Mouse (Mus musculus): Measurements from ENCODE around the gene Zic5. TPM values are rescaled to one million over a fixed set of nuclear protein-coding genes. Genes with fewer than 3 reads are reported as not detected.

The Zic5 gene
- polyA plus RNA-seq, 1 experiment from 2014 or later: 0.16 TPM

GRCm38 (mm10) chr14:122434039-122434438, 31.4 kb downstream of the Zic5 start:
- no peaks in the 10 kb centered on the region for H3K27me3 ChIP-seq (replicated peaks; ENCODE audit: control insufficient read depth, insufficient read depth, low read length)
- ATAC-seq (replicated peaks; ENCODE audit: low FRiP score) (no peak), DNase-seq (ENCODE audit: low spot score) (no peak)
- H3K4me1 ChIP-seq (replicated peaks; ENCODE audit: control insufficient read depth, insufficient read depth, low read length): no peaks in the 10 kb centered on the region
- no peaks in the 10 kb centered on the region for H3K9me3 ChIP-seq (ENCODE audit: control insufficient read depth, low read length)
- H3K4me3 ChIP-seq (ENCODE audit: low read depth, low read length): no peak overlapping the region
- no peak overlapping the region for H3K27ac ChIP-seq (ENCODE audit: low read depth, low read length)
- no peaks in the 10 kb centered on the region for H3K36me3 ChIP-seq (ENCODE audit: control insufficient read depth, insufficient read depth, low read length)
- H3K9ac ChIP-seq (ENCODE audit: low read depth, low read length): no peak overlapping the region
- 83% methylated on average over 10 of the region's 10 CpGs for WGBS
- no peak overlapping the region for H3K4me2 ChIP-seq

- Histone ChIP-seq H3K27ac (ENCODE audit: low read depth, low read length) (no peak overlapping the region), H3K4me1 (replicated peaks; ENCODE audit: control insufficient read depth, insufficient read depth, low read length) (no peaks in the 10 kb centered on the region), H3K36me3 (ENCODE audit: control insufficient read depth, insufficient read depth, low read length) (no peaks in the 10 kb centered on the region), H3K9me3 (ENCODE audit: control insufficient read depth, low read length) (no peaks in the 10 kb centered on the region), H3K9ac (ENCODE audit: low read depth, low read length) (no peak overlapping the region), H3K4me3 (ENCODE audit: low read depth, low read length) (no peak overlapping the region), H3K27me3 (replicated peaks; ENCODE audit: control insufficient read depth, insufficient read depth, low read length) (no peaks in the 10 kb centered on the region), H3K4me2 (no peak overlapping the region)
- ATAC-seq (replicated peaks; ENCODE audit: low FRiP score) (no peak), DNase-seq (ENCODE audit: low spot score) (no peak)
- 58% methylated on average over 3 of the region's 3 CpGs for WGBS
Observed at GRCm38 (mm10) chr14:122432558-122432957, 32.9 kb downstream of the Zic5 start.

GRCm38 (mm10) chr14:122427654-122428053, 37.8 kb downstream of the Zic5 start:
- H3K36me3 ChIP-seq (ENCODE audit: control insufficient read depth, insufficient read depth, low read length): no peaks in the 10 kb centered on the region
- H3K27me3 ChIP-seq (replicated peaks; ENCODE audit: control insufficient read depth, insufficient read depth, low read length): no peaks in the 10 kb centered on the region; the same call in 1 of the 2 replicates
- no peak overlapping the region for H3K4me2 ChIP-seq
- H3K9me3 ChIP-seq (ENCODE audit: control insufficient read depth, low read length): no peaks in the 10 kb centered on the region
- DNase-seq (ENCODE audit: low spot score): no peak
- no peak overlapping the region for H3K9ac ChIP-seq (ENCODE audit: low read depth, low read length)
- no peak overlapping the region for H3K27ac ChIP-seq (ENCODE audit: low read depth, low read length)
- ATAC-seq (replicated peaks; ENCODE audit: low FRiP score): no peak
- 79% methylated on average over 3 of the region's 3 CpGs for WGBS
- H3K4me1 ChIP-seq (replicated peaks; ENCODE audit: control insufficient read depth, insufficient read depth, low read length): no peaks in the 10 kb centered on the region
- H3K4me3 ChIP-seq (ENCODE audit: low read depth, low read length): no peak overlapping the region

- DNase-seq (ENCODE audit: low spot score) (no peak), ATAC-seq (replicated peaks; ENCODE audit: low FRiP score) (no peak)
- no peaks in the 10 kb centered on the region; the same call in 1 of the 2 replicates for H3K27me3 ChIP-seq (replicated peaks; ENCODE audit: control insufficient read depth, insufficient read depth, low read length)
- H3K27ac ChIP-seq (ENCODE audit: low read depth, low read length): no peak overlapping the region
- no peaks in the 10 kb centered on the region for H3K36me3 ChIP-seq (ENCODE audit: control insufficient read depth, insufficient read depth, low read length)
- H3K9me3 ChIP-seq (ENCODE audit: control insufficient read depth, low read length): no peaks in the 10 kb centered on the region
- H3K4me2 ChIP-seq: no peak overlapping the region
- no peak overlapping the region for H3K4me3 ChIP-seq (ENCODE audit: low read depth, low read length)
- H3K4me1 ChIP-seq (replicated peaks; ENCODE audit: control insufficient read depth, insufficient read depth, low read length): no peaks in the 10 kb centered on the region
- 75% methylated on average over 8 of the region's 8 CpGs for WGBS
- H3K9ac ChIP-seq (ENCODE audit: low read depth, low read length): no peak overlapping the region
Observed at GRCm38 (mm10) chr14:122427204-122427560, 38.3 kb downstream of the Zic5 start.

- no peaks in the 10 kb centered on the region for H3K4me1 ChIP-seq (replicated peaks; ENCODE audit: control insufficient read depth, insufficient read depth, low read length)
- ATAC-seq (replicated peaks; ENCODE audit: low FRiP score) (no peak), DNase-seq (ENCODE audit: low spot score) (no peak)
- no peak overlapping the region for H3K27ac ChIP-seq (ENCODE audit: low read depth, low read length)
- H3K4me3 ChIP-seq (ENCODE audit: low read depth, low read length): no peak overlapping the region
- no peak overlapping the region for H3K4me2 ChIP-seq
- H3K36me3 ChIP-seq (ENCODE audit: control insufficient read depth, insufficient read depth, low read length): no peaks in the 10 kb centered on the region
- H3K27me3 ChIP-seq (replicated peaks; ENCODE audit: control insufficient read depth, insufficient read depth, low read length): no peaks in the 10 kb centered on the region; the same call in 1 of the 2 replicates
- H3K9ac ChIP-seq (ENCODE audit: low read depth, low read length): no peak overlapping the region
- 66% methylated on average over 10 of the region's 10 CpGs for WGBS
- no peaks in the 10 kb centered on the region for H3K9me3 ChIP-seq (ENCODE audit: control insufficient read depth, low read length)
Observed at GRCm38 (mm10) chr14:122426529-122427203, 38.8 kb downstream of the Zic5 start.

- Histone ChIP-seq H3K27ac (ENCODE audit: low read depth, low read length) (no peak overlapping the region), H3K9me3 (ENCODE audit: control insufficient read depth, low read length) (no peaks in the 10 kb centered on the region), H3K36me3 (ENCODE audit: control insufficient read depth, insufficient read depth, low read length) (no peaks in the 10 kb centered on the region), H3K4me3 (ENCODE audit: low read depth, low read length) (no peak overlapping the region), H3K4me1 (replicated peaks; ENCODE audit: control insufficient read depth, insufficient read depth, low read length) (no peaks in the 10 kb centered on the region), H3K4me2 (no peak overlapping the region), H3K27me3 (replicated peaks; ENCODE audit: control insufficient read depth, insufficient read depth, low read length) (peaks cover 3% of the 10 kb centered on the region; the same call in 1 of the 2 replicates), H3K9ac (ENCODE audit: low read depth, low read length) (no peak overlapping the region)
- WGBS: 88% methylated on average over 3 of the region's 3 CpGs
- ATAC-seq (replicated peaks; ENCODE audit: low FRiP score) (no peak), DNase-seq (ENCODE audit: low spot score) (no peak)
Observed at GRCm38 (mm10) chr14:122424441-122424840, 41.0 kb downstream of the Zic5 start.

- Histone ChIP-seq H3K9ac (ENCODE audit: low read depth, low read length) (no peak overlapping the region), H3K9me3 (ENCODE audit: control insufficient read depth, low read length) (no peaks in the 10 kb centered on the region), H3K27me3 (replicated peaks; ENCODE audit: control insufficient read depth, insufficient read depth, low read length) (peaks cover 3% of the 10 kb centered on the region; the same call in 1 of the 2 replicates), H3K36me3 (ENCODE audit: control insufficient read depth, insufficient read depth, low read length) (no peaks in the 10 kb centered on the region), H3K4me3 (ENCODE audit: low read depth, low read length) (no peak overlapping the region), H3K4me2 (no peak overlapping the region), H3K27ac (ENCODE audit: low read depth, low read length) (no peak overlapping the region), H3K4me1 (replicated peaks; ENCODE audit: control insufficient read depth, insufficient read depth, low read length) (no peaks in the 10 kb centered on the region)
- DNase-seq (ENCODE audit: low spot score) (no peak), ATAC-seq (replicated peaks; ENCODE audit: low FRiP score) (no peak)
- 34% methylated on average over 4 of the region's 4 CpGs for WGBS
Observed at GRCm38 (mm10) chr14:122416166-122416771, 49.2 kb downstream of the Zic5 start.

- ATAC-seq (replicated peaks; ENCODE audit: low FRiP score): no peak
- Histone ChIP-seq H3K4me3 (ENCODE audit: low read depth, low read length) (no peak overlapping the region), H3K4me1 (replicated peaks; ENCODE audit: control insufficient read depth, insufficient read depth, low read length) (no peaks in the 10 kb centered on the region), H3K4me2 (no peak overlapping the region), H3K27me3 (replicated peaks; ENCODE audit: control insufficient read depth, insufficient read depth, low read length) (no peaks in the 10 kb centered on the region; the same call in 1 of the 2 replicates), H3K9ac (ENCODE audit: low read depth, low read length) (no peak overlapping the region), H3K27ac (ENCODE audit: low read depth, low read length) (no peak overlapping the region), H3K9me3 (ENCODE audit: control insufficient read depth, low read length) (no peaks in the 10 kb centered on the region), H3K36me3 (ENCODE audit: control insufficient read depth, insufficient read depth, low read length) (no peaks in the 10 kb centered on the region)
- DNase-seq (ENCODE audit: low spot score): no peak
- 85% methylated on average over 2 of the region's 2 CpGs for WGBS
Observed at GRCm38 (mm10) chr14:122414786-122415185, 50.7 kb downstream of the Zic5 start.

GRCm38 (mm10) chr14:122413542-122413928, 51.9 kb downstream of the Zic5 start:
- no peak overlapping the region for H3K4me3 ChIP-seq (ENCODE audit: low read depth, low read length)

More at GRCm38 (mm10) chr14:122413542-122413928, 51.9 kb downstream of the Zic5 start:
- ATAC-seq (replicated peaks; ENCODE audit: low FRiP score) (no peak), DNase-seq (ENCODE audit: low spot score) (no peak)
- no peaks in the 10 kb centered on the region for H3K4me1 ChIP-seq (replicated peaks; ENCODE audit: control insufficient read depth, insufficient read depth, low read length)
- no peaks in the 10 kb centered on the region for H3K9me3 ChIP-seq (ENCODE audit: control insufficient read depth, low read length)
- no peak overlapping the region for H3K27ac ChIP-seq (ENCODE audit: low read depth, low read length)
- H3K9ac ChIP-seq (ENCODE audit: low read depth, low read length): no peak overlapping the region
- no peak overlapping the region for H3K4me2 ChIP-seq
- H3K36me3 ChIP-seq (ENCODE audit: control insufficient read depth, insufficient read depth, low read length): no peaks in the 10 kb centered on the region
- peaks cover 2% of the 10 kb centered on the region for H3K27me3 ChIP-seq (replicated peaks; ENCODE audit: control insufficient read depth, insufficient read depth, low read length)
- 82% methylated on average over 2 of the region's 2 CpGs for WGBS
